Mouse (Mus musculus) megakaryocyte, embryonic 14.5 days (primary cell): Measurements from ENCODE around the gene Gpr18.

Source experiments
- FLI1 ChIP-seq: IDR thresholded peaks from 2 replicates; pipeline ENCODE4 v1.6.1; 2012; ENCODE audit warnings: low read length, inconsistent platforms, mixed read lengths
- GATA1 ChIP-seq: IDR thresholded peaks from 3 replicates; pipeline ENCODE4 v1.6.1; 2012; ENCODE audit warnings: mixed read lengths, low read length, inconsistent platforms, borderline replicate concordance

DNA sequence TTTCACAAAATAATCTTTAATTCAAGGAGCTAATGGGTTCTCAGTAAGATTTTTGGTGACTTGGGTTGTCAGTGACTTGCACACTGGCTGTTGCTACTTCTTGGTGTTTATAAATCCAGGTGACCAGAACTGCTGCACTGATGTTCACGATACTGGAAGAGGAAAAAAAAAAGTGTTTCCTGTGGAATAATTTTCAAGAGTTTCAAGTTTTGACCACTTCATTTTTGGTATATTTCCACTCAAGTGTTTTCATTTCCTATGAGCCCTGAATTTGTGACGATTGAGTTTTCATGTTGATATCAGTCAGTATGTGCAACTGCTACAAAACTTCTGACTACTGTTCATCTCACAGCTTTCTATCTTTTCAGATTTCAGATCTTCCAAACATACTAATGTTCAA lies 38.7 kb downstream of the Gpr18 start:
- TF ChIP-seq GATA1 (no peak), FLI1 (no peak)
